Mouse (Mus musculus): ENCODE measurements around the gene Tmem121b. TPM values are rescaled to one million over a fixed set of nuclear protein-coding genes. Genes with fewer than 3 reads are reported as not detected.

Gene Tmem121b
- total and polyA plus RNA-seq, 3 experiments, result not detected

DNA sequence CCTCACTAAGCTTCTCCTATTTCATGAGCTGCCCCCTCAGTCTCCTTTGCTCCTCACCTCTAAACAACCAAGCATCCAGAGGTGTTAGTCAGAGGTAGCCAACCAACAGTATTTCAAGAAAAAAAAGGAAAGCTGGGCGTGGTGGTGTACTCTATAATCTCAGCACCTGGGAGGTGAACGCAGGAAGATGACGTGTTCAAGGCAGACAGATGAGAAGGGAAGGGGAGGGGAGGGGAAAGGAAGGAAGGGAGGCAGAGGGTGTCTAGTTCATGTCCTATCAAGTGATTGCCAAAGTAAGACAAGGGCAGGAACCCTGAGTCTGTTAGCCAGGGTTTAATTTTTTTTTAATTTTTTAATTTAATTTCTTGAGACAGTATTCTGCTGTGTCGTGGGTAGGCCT is 15.0 kb upstream of the Tmem121b start:
- H3K27me3 ChIP-seq (ENCODE audit: control insufficient read depth, insufficient read depth, low read length), result no peaks in the 10 kb centered on the region
- no peak overlapping the region for H3K4me3 ChIP-seq
- no peak for DNase-seq
- intact Hi-C loops (cut with DNase I), result no loop called here
- no peak overlapping the region for H3K27ac ChIP-seq
- TF ChIP-seq POLR2A (IDR thresholded peaks at IDR 0.05; ENCODE audit: insufficient read depth, low read depth, low read length) (no peak), EP300 (IDR thresholded peaks at IDR 0.05; ENCODE audit: insufficient read depth, low read depth, low read length) (no peak), CTCF (IDR thresholded peaks at IDR 0.05) (no peak)
- WGBS, result 54% methylated on average over 4 of the region's 4 CpGs
- H3K4me1 ChIP-seq (ENCODE audit: control insufficient read depth, insufficient read depth, low read length), result no peaks in the 10 kb centered on the region
- H3K79me2 ChIP-seq (replicated peaks; ENCODE audit: control insufficient read depth, insufficient read depth, low read length), result no peaks in the 10 kb centered on the region
- no peak overlapping the region for H3K9ac ChIP-seq (ENCODE audit: low read depth, low read length)
- no peaks in the 10 kb centered on the region for H3K36me3 ChIP-seq (ENCODE audit: control insufficient read depth, insufficient read depth, low read length)

DNA sequence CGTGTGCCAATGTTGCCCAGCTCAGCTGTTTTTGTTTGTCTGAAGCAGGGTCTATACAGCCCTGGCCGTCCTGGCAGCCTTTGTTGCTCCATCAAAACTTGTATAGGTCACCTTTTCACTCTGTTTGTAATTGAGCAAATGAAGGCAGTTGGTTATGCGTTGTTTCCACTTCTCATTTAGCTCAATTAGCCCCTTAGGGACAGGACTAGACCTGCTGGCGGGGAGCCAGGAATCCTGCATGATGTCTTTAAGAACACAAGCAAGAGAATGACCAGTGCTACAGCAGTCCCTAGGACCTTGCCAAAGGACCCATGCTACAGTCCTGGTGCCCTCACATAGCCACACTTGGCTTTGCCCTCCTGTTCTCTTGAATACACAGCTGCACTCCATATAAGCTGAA is 11.9 kb upstream of the Tmem121b start:
- H3K4me3 ChIP-seq, result no peak overlapping the region
- DNase-seq, result no peak
- WGBS, result 62% methylated on average over 4 of the region's 4 CpGs

DNA sequence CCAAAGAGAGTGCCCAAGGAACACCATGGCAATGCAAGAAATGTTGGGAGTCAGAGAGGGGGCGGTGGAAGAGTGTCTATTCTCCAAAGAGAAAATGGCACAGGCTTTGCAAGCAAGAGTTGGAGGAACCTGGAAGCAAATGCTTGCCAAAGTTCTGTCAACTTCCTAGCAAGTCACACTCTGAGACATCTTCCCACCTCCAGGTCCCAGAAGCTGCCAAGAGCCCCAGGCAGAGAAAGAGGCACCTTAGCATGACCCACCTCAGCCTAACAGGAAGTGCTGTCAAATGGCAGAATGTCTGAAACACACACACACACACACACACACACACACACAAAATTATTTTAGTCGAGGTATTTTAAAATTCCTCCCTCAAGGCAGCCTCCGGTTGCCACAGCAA is 10.4 kb upstream of the Tmem121b start:
- no peaks in the 10 kb centered on the region for H3K36me3 ChIP-seq (ENCODE audit: control insufficient read depth, insufficient read depth, low read length)
- H3K9ac ChIP-seq (ENCODE audit: low read depth, low read length), result no peak overlapping the region
- H3K4me1 ChIP-seq (ENCODE audit: control insufficient read depth, insufficient read depth, low read length), result no peaks in the 10 kb centered on the region
- H3K79me2 ChIP-seq (replicated peaks; ENCODE audit: control insufficient read depth, insufficient read depth, low read length), result no peaks in the 10 kb centered on the region
- 58% methylated on average over 3 of the region's 3 CpGs for WGBS
- TF ChIP-seq EP300 (IDR thresholded peaks at IDR 0.05; ENCODE audit: insufficient read depth, low read depth, low read length), result no peak
- TF ChIP-seq CTCF (IDR thresholded peaks at IDR 0.05), result no peak
- TF ChIP-seq POLR2A (IDR thresholded peaks at IDR 0.05; ENCODE audit: insufficient read depth, low read depth, low read length), result no peak
- intact Hi-C loops (cut with DNase I), result no loop called here
- no peak for DNase-seq
- no peak overlapping the region for H3K27ac ChIP-seq
- H3K27me3 ChIP-seq (ENCODE audit: control insufficient read depth, insufficient read depth, low read length), result no peaks in the 10 kb centered on the region
- no peak overlapping the region for H3K4me3 ChIP-seq

More for the DNA sequence above, 11.9 kb upstream of the Tmem121b start:
- Histone ChIP-seq H3K9ac (ENCODE audit: low read depth, low read length) (no peak overlapping the region), H3K27ac (no peak overlapping the region), H3K36me3 (ENCODE audit: control insufficient read depth, insufficient read depth, low read length) (no peaks in the 10 kb centered on the region), H3K27me3 (ENCODE audit: control insufficient read depth, insufficient read depth, low read length) (no peaks in the 10 kb centered on the region), H3K4me1 (ENCODE audit: control insufficient read depth, insufficient read depth, low read length) (no peaks in the 10 kb centered on the region), H3K79me2 (replicated peaks; ENCODE audit: control insufficient read depth, insufficient read depth, low read length) (no peaks in the 10 kb centered on the region)
- intact Hi-C loops (cut with DNase I), result no loop called here
- TF ChIP-seq POLR2A (IDR thresholded peaks at IDR 0.05; ENCODE audit: insufficient read depth, low read depth, low read length) (no peak), CTCF (IDR thresholded peaks at IDR 0.05) (no peak), EP300 (IDR thresholded peaks at IDR 0.05; ENCODE audit: insufficient read depth, low read depth, low read length) (no peak)

DNA sequence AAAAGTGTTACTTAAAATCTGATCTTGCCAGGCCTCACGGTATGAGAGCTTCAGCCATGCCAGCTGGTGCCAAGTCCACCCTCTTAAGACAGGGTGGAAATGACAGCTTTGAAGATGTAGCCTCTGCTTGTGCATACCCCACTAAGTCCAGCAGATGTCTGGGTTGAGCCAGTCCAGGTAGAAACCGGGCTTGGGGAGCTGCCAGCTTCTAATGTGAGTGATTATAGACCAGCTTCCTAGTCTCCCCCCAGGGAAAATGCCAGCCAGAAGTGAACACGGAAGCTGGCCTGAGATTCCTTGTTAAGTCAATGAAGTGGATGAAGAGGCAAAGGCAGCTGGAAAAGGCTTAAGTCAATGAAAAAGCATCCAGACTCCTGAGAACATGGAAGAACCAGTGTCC is 2.9 kb upstream of the Tmem121b start:
- no peak overlapping the region for H3K9ac ChIP-seq (ENCODE audit: low read depth, low read length)
- no peak for TF ChIP-seq CTCF (IDR thresholded peaks at IDR 0.05)
- no peak for TF ChIP-seq EP300 (IDR thresholded peaks at IDR 0.05; ENCODE audit: insufficient read depth, low read depth, low read length)
- no peak for TF ChIP-seq POLR2A (IDR thresholded peaks at IDR 0.05; ENCODE audit: insufficient read depth, low read depth, low read length)
- H3K4me1 ChIP-seq (ENCODE audit: control insufficient read depth, insufficient read depth, low read length), result no peaks in the 10 kb centered on the region; the same call in 1 of the 2 replicates
- no peak overlapping the region for H3K4me3 ChIP-seq
- WGBS, result 51% methylated on average over 3 of the region's 3 CpGs
- intact Hi-C loops (cut with DNase I), result no loop called here
- H3K36me3 ChIP-seq (ENCODE audit: control insufficient read depth, insufficient read depth, low read length), result no peaks in the 10 kb centered on the region
- H3K79me2 ChIP-seq (replicated peaks; ENCODE audit: control insufficient read depth, insufficient read depth, low read length), result no peaks in the 10 kb centered on the region
- DNase-seq, result no peak
- no peak overlapping the region for H3K27ac ChIP-seq
- H3K27me3 ChIP-seq (ENCODE audit: control insufficient read depth, insufficient read depth, low read length), result peaks cover 20% of the 10 kb centered on the region

DNA sequence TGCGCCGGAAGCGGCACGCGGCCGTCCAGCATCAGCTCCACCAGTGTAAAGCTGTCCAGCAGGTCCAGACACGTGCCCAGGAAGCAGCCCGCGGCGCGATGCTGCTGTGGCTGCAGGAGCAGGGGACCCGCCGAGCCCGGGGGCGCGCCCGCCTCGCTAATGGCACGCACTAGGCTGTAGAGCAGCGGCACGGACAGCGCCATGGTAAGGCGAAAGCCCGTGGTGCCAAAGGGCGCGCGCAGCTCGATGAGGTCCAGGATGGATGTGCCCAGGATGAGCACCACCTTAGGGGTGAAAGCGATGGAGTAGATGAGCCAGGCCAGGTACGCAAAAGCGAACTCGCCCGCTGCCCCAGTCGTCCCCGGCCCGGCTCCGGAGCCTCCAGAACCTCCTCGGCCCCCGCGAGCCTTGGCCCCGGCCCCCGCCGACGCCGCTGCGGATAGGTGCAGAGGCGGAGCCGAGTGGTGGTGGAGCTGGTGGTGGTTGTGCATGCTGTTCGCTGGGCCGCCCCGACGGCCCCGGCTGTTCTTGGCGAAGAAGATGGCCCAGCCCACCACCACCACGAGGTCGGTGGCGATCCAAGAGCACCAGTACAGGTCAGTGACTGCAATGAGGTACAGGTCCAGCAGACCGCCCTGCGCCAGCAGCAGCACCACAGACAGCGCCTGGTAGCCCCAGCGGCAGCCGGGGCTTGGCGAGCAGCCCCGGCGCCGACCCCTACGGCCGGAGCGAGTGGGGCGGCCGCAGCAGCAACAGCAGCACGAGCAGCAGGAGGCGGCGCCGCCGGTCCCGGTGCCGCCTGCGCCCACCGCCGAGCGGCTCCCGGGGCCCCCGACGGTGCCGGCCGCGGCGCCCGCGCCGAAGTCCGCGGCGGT is 871 bp downstream of the Tmem121b start:
- Histone ChIP-seq H3K79me2 (replicated peaks; ENCODE audit: control insufficient read depth, insufficient read depth, low read length) (no peaks in the 10 kb centered on the region), H3K4me3 (peak overlapping the region; percentile 41), H3K36me3 (ENCODE audit: control insufficient read depth, insufficient read depth, low read length) (no peaks in the 10 kb centered on the region), H3K27me3 (ENCODE audit: control insufficient read depth, insufficient read depth, low read length) (peaks cover 20% of the 10 kb centered on the region), H3K27ac (no peak overlapping the region), H3K9ac (ENCODE audit: low read depth, low read length) (no peak overlapping the region), H3K4me1 (ENCODE audit: control insufficient read depth, insufficient read depth, low read length) (no peaks in the 10 kb centered on the region; the same call in 1 of the 2 replicates)
- intact Hi-C loops (cut with DNase I), result no loop called here
- no peak for DNase-seq
- WGBS, result 2% methylated on average over 91 of the region's 95 CpGs
- TF ChIP-seq POLR2A (IDR thresholded peaks at IDR 0.05; ENCODE audit: insufficient read depth, low read depth, low read length) (no peak), EP300 (IDR thresholded peaks at IDR 0.05; ENCODE audit: insufficient read depth, low read depth, low read length) (no peak), CTCF (IDR thresholded peaks at IDR 0.05) (no peak)

DNA sequence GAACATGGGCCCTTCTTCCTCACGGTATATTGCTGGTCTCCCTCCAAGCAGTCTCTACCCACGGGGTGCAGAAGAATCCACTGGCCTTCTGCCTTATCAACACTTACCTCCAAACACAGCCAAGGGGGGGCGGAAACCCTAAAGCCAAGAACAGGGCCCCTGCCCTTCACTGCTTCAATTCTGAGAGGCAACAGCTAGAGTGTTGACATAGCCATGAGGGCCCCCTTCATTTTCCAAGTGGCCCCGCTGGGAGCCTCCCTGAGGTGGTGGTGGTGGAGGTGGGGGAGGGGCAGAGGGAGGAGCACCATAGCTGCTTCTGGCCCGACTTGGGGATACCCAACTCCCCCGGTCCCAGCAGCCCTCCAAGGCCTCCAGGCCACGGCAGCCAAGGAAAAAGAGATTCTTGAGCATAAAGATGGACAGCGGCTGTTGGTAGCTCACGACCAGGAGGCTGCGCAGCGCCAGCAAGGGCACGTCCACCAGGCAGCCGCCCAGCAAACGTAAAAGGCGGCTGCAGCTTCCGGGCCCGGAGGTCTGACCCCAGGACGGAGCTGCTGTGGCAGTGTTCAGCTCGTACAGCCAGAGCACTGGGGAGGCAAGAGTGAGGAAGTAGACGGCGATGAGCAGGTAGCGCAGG is 1.6 kb downstream of the Tmem121b start:
- Histone ChIP-seq H3K4me3 (no peak overlapping the region), H3K79me2 (replicated peaks; ENCODE audit: control insufficient read depth, insufficient read depth, low read length) (no peaks in the 10 kb centered on the region), H3K4me1 (ENCODE audit: control insufficient read depth, insufficient read depth, low read length) (no peaks in the 10 kb centered on the region; the same call in 1 of the 2 replicates), H3K27ac (no peak overlapping the region), H3K9ac (ENCODE audit: low read depth, low read length) (no peak overlapping the region), H3K27me3 (ENCODE audit: control insufficient read depth, insufficient read depth, low read length) (peaks cover 20% of the 10 kb centered on the region), H3K36me3 (ENCODE audit: control insufficient read depth, insufficient read depth, low read length) (no peaks in the 10 kb centered on the region)
- intact Hi-C loops (cut with DNase I), result no loop called here
- 15% methylated on average over 22 of the region's 22 CpGs for WGBS
- TF ChIP-seq CTCF (IDR thresholded peaks at IDR 0.05), result no peak
- no peak for TF ChIP-seq POLR2A (IDR thresholded peaks at IDR 0.05; ENCODE audit: insufficient read depth, low read depth, low read length)
- TF ChIP-seq EP300 (IDR thresholded peaks at IDR 0.05; ENCODE audit: insufficient read depth, low read depth, low read length), result no peak
- DNase-seq, result no peak
